Mouse (Mus musculus) myocyte (in vitro differentiated cells): Measurements from ENCODE around the gene Zcchc8.

Source experiments
- CEBPB ChIP-seq: IDR thresholded peaks from 2 replicates; pipeline ENCODE4 v1.6.1; 2011; ENCODE audit warnings: mild to moderate bottlenecking, moderate library complexity; ENCODE audit not compliant: poor library complexity, insufficient read depth, severe bottlenecking
- E2F4 ChIP-seq: IDR thresholded peaks from one replicate; pipeline ENCODE4 v1.6.1; 2011; ENCODE audit warnings: mild to moderate bottlenecking, control low read depth, moderate library complexity; ENCODE audit not compliant: insufficient read depth
- MAX ChIP-seq: IDR thresholded peaks from one replicate; pipeline ENCODE4 v1.6.1; 2011; ENCODE audit warnings: low read depth, mild to moderate bottlenecking, control low read depth
- MYOD1 ChIP-seq, 3 experiments: IDR thresholded peaks; one replicate each; pipeline ENCODE4 v1.6.1; 2011; ENCODE audit warnings: control low read depth in 2 of 3, low read depth in 2 of 3, mild to moderate bottlenecking in 2 of 3, moderate library complexity in 1 of 3; ENCODE audit not compliant: insufficient read length in 2 of 3, control insufficient read depth in 1 of 3
- MYOG ChIP-seq, 3 experiments: IDR thresholded peaks; one replicate each; pipeline ENCODE4 v1.6.1; 2011; ENCODE audit warnings: control low read depth in 2 of 3, low read depth in 2 of 3, mild to moderate bottlenecking in 2 of 3; ENCODE audit not compliant: insufficient read length in 2 of 3, control insufficient read depth in 1 of 3, insufficient read depth in 1 of 3
- POLR2A ChIP-seq: IDR thresholded peaks from one replicate; pipeline ENCODE4 v1.6.1; 2011; ENCODE audit warnings: low read depth, mild to moderate bottlenecking, control low read depth, moderate library complexity; ENCODE audit not compliant: insufficient read length
- POLR2AphosphoS2 ChIP-seq: IDR thresholded peaks from one replicate; pipeline ENCODE4 v1.6.1; 2011; ENCODE audit warnings: low read depth, control low read depth; ENCODE audit not compliant: insufficient read length
- REST ChIP-seq: IDR thresholded peaks from one replicate; pipeline ENCODE4 v1.6.1; 2011; ENCODE audit warnings: mild to moderate bottlenecking, control low read depth, moderate library complexity; ENCODE audit not compliant: insufficient read depth, insufficient read length
- TCF12 ChIP-seq: IDR thresholded peaks from one replicate; pipeline ENCODE4 v1.6.1; 2011; ENCODE audit warnings: mild to moderate bottlenecking, control low read depth; ENCODE audit not compliant: poor library complexity, insufficient read depth, severe bottlenecking
- TCF3 ChIP-seq: IDR thresholded peaks from one replicate; pipeline ENCODE4 v1.6.1; 2011; ENCODE audit warnings: low read depth, control low read depth; ENCODE audit not compliant: insufficient read length
- USF1 ChIP-seq: IDR thresholded peaks from one replicate; pipeline ENCODE4 v1.6.1; 2011; ENCODE audit warnings: low read depth, mild to moderate bottlenecking, control low read depth, moderate library complexity

GRCm38 (mm10) chr5:123665956-123666355 lies 54.9 kb downstream of the Zcchc8 start:
- TF ChIP-seq TCF3: no peak
- TF ChIP-seq POLR2A: no peak
- TF ChIP-seq USF1: no peak
- no peak for TF ChIP-seq REST
- TF ChIP-seq MYOD1 (IDR thresholded peaks at IDR 0.05; ENCODE audit: control insufficient read depth in 1 of 3, insufficient read length in 2 of 3, low read depth in 2 of 3): no peak
- TF ChIP-seq MAX: no peak
- TF ChIP-seq POLR2AphosphoS2: no peak
- TF ChIP-seq TCF12: no peak
- TF ChIP-seq E2F4: no peak
- TF ChIP-seq MYOG (IDR thresholded peaks at IDR 0.05; ENCODE audit: control insufficient read depth in 1 of 3, insufficient read depth in 1 of 3, insufficient read length in 2 of 3, low read depth in 2 of 3): no peak
- TF ChIP-seq CEBPB: no peak
